ENCODE assay signal across 20 mouse cellular contexts in the genomic region with DNA sequence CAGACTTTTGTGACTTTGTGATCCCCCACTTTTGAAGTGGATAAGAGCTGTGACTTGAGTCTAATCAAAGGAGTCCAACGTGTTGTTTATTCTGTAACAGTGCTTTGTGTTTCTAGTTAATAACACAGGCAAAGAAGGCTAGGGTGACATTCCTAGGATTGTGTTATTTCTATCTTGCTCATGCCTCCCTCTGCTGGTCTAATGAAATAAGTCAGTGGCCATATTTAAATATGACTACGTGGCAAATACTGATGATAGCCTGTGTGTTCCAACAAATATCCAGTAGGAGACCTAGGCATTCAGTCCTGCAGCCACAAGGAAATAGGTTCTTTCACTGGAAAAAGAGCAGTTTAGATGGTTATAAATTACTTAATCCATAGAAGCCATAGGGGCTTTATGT. TPM values are rescaled to one million over a fixed set of nuclear protein-coding genes. Genes with fewer than 3 reads are reported as not detected.
DNase-seq lines count a peak whose midpoint lies in the region; ATAC-seq and TF ChIP-seq lines count a peak whose summit lies in the region.
"Had no signal": no experiment of that assay in that cellular context is flagged by ENCODE, and none has a peak within 500 bp of the region (broad histone marks: within the 10 kb centered on the region; RNA-seq: fewer than 3 reads in every experiment).

No protein-coding gene starts in this region.

- H3K27ac ChIP-seq in gastrocnemius, adult 2 months, result no peak overlapping the region
- H3K27ac ChIP-seq: hindbrain, embryonic 12.5 days; lung, embryonic 15.5 days; midbrain, embryonic 13.5 days had no signal

- no peak for DNase-seq in gastrocnemius, adult 2 months
- no peak for DNase-seq in gastrocnemius, adult 18-20 months (ENCODE audit: low spot score)
- peak; percentile 4 for DNase-seq in kidney, postnatal 14 days
- DNase-seq in kidney, adult 8-10 months, result no peak
- peak; percentile 84 for DNase-seq in 3T3-L1 (ENCODE audit: low read depth, low spot score)
- DNase-seq in frontal cortex, postnatal 36 days (ENCODE audit: low spot score in 2 of 2), result no peak
- DNase-seq: adrenal gland, postnatal 25 days; cerebellum, adult 9-10 months; kidney, adult 11 months; right cerebral cortex, postnatal 25 days had no signal

- ATAC-seq in common myeloid progenitor, adult 5-6 weeks (replicated peaks; ENCODE audit: low read depth, poor library complexity, severe bottlenecking), result peak; percentile 81
- ATAC-seq in activated CD4-positive, CD25-positive, alpha-beta regulatory T cell, adult 4 months, result no peak
- ATAC-seq: forebrain, embryonic 14.5 days; midbrain, embryonic 13.5 days had no signal

- intact Hi-C loops in gastrocnemius, adult 2 months (cut with DNase I), result no loop called here

- no peak overlapping the region for H3K4me3 ChIP-seq in gastrocnemius, adult 2 months
- H3K4me3 ChIP-seq: hindbrain, embryonic 12.5 days; lung, embryonic 15.5 days; midbrain, embryonic 13.5 days had no signal

- peak; percentile 33 for TF ChIP-seq CTCF in gastrocnemius, adult 2 months (IDR thresholded peaks at IDR 0.05)

RNA-seq across cellular contexts. Expression of gene Tas2r126, which starts 0.8 kb away (rescaled TPM):
- total RNA-seq in gastrocnemius, adult 2 months (2021), result under 1 TPM in 1 of 2 experiments, not detected in 1; 0.28 TPM
- total RNA-seq in gastrocnemius, adult 18-20 months (2021), result not detected
- not detected in 2 replicates for total RNA-seq in common myeloid progenitor, adult 5-6 weeks (2017)
- polyA plus RNA-seq in activated CD4-positive, CD25-positive, alpha-beta regulatory T cell, adult 4 months (2017; shearing (Covaris generic)), result not detected
- total RNA-seq: gastrocnemius, adult 8-10 months; left cerebral cortex, postnatal 10 days had no signal
- polyA plus RNA-seq: forebrain, embryonic 14.5 days; hindbrain, embryonic 12.5 days; limb, embryonic 14.5 days; lung, embryonic 15.5 days; midbrain, embryonic 13.5 days; urinary bladder, adult 2 months had no signal

RNA-seq across cellular contexts. Expression of gene Tas2r135, which starts 28.3 kb away (rescaled TPM):
- total RNA-seq in gastrocnemius, adult 2 months (2021), result not detected
- not detected for total RNA-seq in gastrocnemius, adult 18-20 months (2021)
- not detected in 2 replicates for total RNA-seq in common myeloid progenitor, adult 5-6 weeks (2017)
- polyA plus RNA-seq in activated CD4-positive, CD25-positive, alpha-beta regulatory T cell, adult 4 months (2017; shearing (Covaris generic)), result under 1 TPM in 1 of 2 experiments, not detected in 1; 0.52 TPM
- total RNA-seq: gastrocnemius, adult 8-10 months; left cerebral cortex, postnatal 10 days had no signal
- polyA plus RNA-seq: forebrain, embryonic 14.5 days; hindbrain, embryonic 12.5 days; lung, embryonic 15.5 days; midbrain, embryonic 13.5 days had no signal

RNA-seq across cellular contexts. Expression of gene Olfr458, which starts 31.4 kb away (rescaled TPM):
- not detected for total RNA-seq in gastrocnemius, adult 2 months (2021)
- not detected for total RNA-seq in gastrocnemius, adult 18-20 months (2021)
- not detected in 2 replicates for total RNA-seq in common myeloid progenitor, adult 5-6 weeks (2017)
- polyA plus RNA-seq in activated CD4-positive, CD25-positive, alpha-beta regulatory T cell, adult 4 months (2017; shearing (Covaris generic)), result not detected
- total RNA-seq: adrenal gland, postnatal 25 days; gastrocnemius, adult 8-10 months; left cerebral cortex, postnatal 10 days had no signal
- polyA plus RNA-seq: forebrain, embryonic 14.5 days; hindbrain, embryonic 12.5 days; limb, embryonic 14.5 days; lung, embryonic 15.5 days; midbrain, embryonic 13.5 days; urinary bladder, adult 2 months had no signal

RNA-seq across cellular contexts. Expression of gene Tas2r143, which starts 33.5 kb away (rescaled TPM):
- total RNA-seq in gastrocnemius, adult 2 months (2021), result not detected
- not detected for total RNA-seq in gastrocnemius, adult 18-20 months (2021)
- total RNA-seq in common myeloid progenitor, adult 5-6 weeks (2017), result not detected in 2 replicates
- not detected for polyA plus RNA-seq in activated CD4-positive, CD25-positive, alpha-beta regulatory T cell, adult 4 months (2017; shearing (Covaris generic))
- total RNA-seq: gastrocnemius, adult 8-10 months; left cerebral cortex, postnatal 10 days had no signal
- polyA plus RNA-seq: forebrain, embryonic 14.5 days; hindbrain, embryonic 12.5 days; lung, embryonic 15.5 days; midbrain, embryonic 13.5 days had no signal

RNA-seq across cellular contexts. Expression of gene Olfr457, which starts 42.6 kb away (rescaled TPM):
- not detected for total RNA-seq in gastrocnemius, adult 2 months (2021)
- not detected for total RNA-seq in gastrocnemius, adult 18-20 months (2021)
- total RNA-seq in common myeloid progenitor, adult 5-6 weeks (2017), result not detected in 2 replicates
- polyA plus RNA-seq in activated CD4-positive, CD25-positive, alpha-beta regulatory T cell, adult 4 months (2017; shearing (Covaris generic)), result not detected
- total RNA-seq: adrenal gland, postnatal 25 days; gastrocnemius, adult 8-10 months; left cerebral cortex, postnatal 10 days had no signal
- polyA plus RNA-seq: forebrain, embryonic 14.5 days; hindbrain, embryonic 12.5 days; limb, embryonic 14.5 days; lung, embryonic 15.5 days; midbrain, embryonic 13.5 days; urinary bladder, adult 2 months had no signal

Comparison
In these comparisons a context has a peak if more than half of its experiments do, and no peak if none do; other contexts are left out.
1. DNase-seq: peak in kidney, postnatal 14 days (single experiment) and 3T3-L1 (single experiment); none in gastrocnemius, adult 2 months (single experiment), gastrocnemius, adult 18-20 months (single experiment), kidney, adult 8-10 months (0 of 2) and frontal cortex, postnatal 36 days (0 of 2).